Mouse (Mus musculus) urinary bladder, postnatal 25 days (tissue): ENCODE measurements around the gene Ackr3.

ENCODE experiments used
- DNase-seq: peaks from one replicate; pipeline ENCODE4 v3.0.0; 2022; ENCODE audit warnings: low spot score

Ackr3 gene

DNA sequence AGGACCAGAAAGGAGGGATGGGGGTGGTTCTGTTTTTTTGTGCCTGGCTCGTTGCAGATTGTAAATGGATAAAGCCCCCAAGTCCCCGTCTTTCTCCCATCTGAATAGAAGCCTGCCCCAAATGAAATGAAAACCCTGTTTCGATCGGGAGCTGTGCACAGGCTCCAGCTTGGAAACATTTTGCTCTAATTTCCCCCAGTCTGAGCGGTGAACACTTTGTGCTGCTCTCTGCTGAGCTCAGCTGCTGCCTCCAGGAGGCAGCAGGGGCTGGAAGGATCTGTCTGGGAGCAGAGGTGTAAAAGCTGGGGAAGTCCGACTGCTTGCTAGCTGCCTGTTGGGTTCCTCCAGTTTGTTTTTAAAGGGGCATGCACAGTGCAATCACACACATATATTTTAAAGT is 1.4 kb downstream of the Ackr3 start:
- DNase-seq, result peak; percentile 41

DNA sequence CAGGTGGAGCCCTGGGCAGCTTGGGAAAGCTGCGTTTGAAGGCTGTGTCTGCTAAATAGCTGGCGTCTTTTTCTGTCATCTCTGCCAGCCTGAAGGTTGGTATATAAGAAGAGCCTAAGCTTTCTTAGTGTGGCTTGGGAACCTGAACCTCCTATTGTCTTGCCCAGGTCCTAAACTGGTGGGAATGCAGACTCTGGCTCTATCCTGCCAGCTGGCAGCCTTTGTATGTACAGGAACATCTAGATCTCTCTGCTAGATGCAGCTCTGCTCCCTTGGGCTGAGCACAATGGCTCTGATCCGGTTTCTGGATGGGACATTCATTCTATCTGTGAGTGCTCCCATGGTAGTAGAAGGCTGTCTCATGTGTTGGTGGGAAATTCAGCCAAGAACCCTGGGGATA is 2.9 kb downstream of the Ackr3 start:
- DNase-seq, result no peak

DNA sequence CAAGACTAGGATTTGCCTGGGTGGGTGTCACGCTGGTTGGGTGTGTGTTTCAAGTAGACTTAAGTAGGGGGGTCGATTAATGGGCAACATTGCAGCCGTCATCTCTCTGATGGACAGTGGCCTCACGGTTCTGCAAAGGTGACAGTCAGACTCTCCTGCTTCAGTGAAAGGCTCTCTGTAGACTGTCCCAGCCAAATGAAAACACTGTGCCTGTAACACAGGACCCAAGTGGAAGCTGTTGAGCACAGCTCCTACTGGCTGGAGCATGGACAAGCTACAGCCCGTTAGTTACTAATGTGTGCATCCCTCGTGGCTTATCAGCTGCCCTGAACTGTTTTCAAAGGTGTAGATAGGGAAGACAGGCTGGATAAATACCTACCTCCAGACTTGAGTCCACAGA is 3.5 kb downstream of the Ackr3 start:
- no peak for DNase-seq

DNA sequence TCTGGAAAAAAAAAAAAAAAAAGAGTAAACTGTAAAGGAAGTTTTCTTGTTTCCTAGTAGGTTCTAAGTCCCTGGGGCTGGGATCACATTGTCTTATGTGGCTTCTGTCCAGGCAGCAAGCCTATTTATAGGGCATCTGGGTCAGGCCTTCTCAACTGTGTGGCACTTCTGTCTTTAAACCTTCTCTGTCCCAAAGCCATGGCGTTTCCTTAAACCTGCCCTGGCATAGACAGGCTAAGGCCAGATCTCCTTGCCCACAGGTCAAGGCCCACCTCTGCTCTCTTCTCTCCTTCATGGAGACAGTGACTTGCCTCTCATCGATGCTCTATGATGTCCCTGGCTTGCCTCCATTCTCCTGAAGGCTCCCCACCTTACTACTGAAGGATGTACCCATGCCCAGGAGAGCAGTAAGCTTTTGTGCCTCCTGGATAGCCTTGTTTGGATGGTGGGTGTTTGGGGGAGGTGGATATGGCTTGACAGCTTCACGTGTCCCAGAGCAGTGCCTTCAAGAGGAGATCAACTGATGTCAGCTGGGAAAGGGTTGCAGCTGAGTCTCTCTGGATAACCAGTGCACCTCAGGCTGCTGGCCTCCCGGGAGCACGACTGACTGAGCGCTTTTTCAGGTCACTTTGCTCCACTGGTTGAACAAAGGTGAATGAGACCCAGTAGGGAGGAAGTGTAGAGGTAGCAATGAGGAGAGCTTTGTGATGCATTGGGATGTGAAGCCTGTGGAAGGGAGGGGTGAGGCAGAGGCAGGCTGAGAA is 4.1 kb downstream of the Ackr3 start:
- no peak for DNase-seq

DNA sequence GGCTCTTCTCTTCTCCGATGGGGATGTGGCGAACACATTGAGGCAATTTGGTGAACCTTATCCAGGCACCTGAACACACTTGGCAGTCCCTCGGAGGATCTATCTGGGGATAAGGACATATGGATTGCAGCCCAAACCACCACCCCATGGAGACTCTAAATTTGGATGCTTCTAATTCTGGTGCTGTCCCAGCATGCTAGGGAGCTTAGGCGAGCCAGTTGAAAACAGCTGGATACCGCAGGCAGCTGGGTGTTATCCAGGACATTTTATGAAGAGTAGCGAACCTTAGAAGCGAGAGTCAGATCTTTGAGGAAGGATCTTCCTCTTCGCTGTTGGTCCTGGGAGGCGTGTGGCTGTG is 4.7 kb downstream of the Ackr3 start:
- no peak for DNase-seq

DNA sequence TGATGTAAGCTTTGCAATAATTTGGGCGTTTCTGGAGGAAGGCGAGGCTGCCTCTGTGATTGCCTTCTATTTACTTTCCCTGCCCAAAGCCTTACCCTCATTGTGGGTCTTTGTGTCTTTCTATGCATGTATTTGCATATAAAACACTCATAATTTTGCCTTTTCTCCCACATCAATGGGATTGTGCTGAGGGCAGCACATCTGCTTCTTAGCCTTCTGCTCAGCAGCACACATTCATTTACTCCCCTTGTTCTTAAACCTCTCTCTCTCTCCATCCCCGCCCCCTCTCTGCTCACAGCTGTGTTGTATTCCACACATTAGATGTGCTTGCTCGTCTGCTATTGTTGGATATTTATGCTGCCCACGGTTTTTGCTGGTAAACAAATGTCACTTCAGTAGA is 5.3 kb downstream of the Ackr3 start:
- DNase-seq, result no peak

DNA sequence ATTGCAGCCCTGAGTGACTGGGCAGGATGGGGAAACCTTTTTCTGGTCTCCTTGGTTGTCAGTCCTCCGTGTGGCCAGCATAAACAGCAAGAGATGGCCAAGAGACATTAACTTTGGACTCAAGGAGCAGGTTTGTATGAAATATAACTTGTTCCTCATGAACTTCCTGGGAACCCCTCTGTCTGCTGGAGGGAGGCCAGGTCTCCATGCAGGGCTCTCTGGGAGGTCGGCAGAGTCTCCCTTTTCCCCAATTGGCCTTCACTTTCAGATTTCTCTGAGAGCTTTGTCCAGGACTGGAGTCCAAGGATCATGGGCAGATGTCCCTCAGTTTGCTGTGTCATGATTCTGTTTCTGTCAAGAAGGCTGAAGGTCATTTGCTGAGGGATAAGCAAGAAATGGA is 6.0 kb downstream of the Ackr3 start:
- DNase-seq, result no peak

DNA sequence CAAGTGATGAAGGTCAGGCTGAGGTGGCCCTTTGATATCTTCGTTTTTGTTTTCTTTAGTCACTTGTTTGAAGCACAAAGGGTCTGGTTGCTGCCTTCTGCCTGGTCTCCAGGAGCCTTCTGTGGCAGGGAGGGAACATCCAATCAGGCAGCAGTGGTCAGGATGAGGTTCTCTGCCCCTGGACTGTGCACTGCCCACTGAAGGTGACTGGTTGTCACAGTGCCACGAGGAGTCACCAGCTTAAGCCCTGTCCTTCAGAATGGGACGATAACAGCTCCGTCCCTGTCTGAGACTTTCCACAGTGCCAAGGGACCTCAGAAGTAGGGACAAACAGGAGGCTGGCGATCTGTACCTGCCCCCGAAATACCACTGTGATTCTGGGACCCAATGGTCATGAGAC is 6.6 kb downstream of the Ackr3 start:
- no peak for DNase-seq

DNA sequence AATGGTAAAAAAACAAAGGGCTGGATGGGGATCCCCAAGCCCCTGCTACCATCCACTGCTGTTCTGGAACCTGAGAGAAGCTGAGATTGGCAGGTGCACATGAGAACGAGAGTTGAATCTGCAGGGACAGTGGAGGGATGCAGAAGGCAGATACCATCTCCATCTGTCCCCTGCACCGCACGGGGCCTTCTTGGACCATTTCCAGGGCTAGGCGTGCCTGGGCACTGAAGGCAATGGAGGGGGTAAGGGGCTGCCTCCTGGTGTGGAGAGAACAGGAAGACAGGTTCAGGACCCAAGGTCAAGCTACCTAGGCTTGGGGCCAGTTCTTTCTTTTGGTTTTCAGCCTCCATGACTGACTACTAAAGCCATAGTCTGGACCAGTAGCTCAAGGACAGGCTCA is 7.0 kb downstream of the Ackr3 start:
- DNase-seq, result no peak

DNA sequence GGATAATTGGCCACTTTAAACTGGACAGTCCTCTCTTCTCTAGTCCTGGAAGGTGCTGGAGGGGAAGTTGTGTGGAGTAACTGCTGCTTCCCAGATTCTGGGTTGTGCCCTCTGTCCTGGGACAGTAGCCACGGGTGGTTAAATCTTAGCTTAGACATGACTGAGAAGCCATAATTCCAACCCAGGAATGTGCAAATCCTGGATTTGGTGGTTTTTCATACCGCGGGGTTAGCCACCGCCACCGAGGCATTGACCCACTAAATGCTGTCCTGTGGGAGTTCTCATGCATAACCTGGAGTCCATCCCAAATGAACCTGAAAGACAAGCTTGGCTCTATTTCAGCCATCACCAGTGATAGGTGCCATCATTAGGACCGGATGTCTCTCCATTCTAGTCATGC is 8.6 kb downstream of the Ackr3 start:
- DNase-seq, result no peak

DNA sequence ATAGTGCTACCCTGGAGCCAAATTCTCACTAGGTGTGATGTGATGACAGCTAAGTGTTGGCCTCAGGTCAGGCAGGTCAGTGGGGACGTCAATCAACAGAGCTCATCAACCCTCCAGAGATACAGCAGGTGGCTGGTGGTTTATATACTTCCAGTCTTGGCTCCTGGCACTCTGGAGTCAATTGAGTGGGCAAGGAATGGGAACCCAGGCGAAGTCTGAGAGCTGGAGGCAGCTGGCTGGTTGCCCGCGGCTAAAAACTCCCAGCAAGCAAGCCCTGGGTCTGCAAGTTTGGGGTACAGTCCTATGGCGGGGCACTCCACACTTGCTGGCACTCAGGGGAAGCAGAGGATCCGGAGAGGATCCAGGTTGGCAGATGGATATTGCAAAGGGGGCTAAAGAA is 9.1 kb downstream of the Ackr3 start:
- no peak for DNase-seq

DNA sequence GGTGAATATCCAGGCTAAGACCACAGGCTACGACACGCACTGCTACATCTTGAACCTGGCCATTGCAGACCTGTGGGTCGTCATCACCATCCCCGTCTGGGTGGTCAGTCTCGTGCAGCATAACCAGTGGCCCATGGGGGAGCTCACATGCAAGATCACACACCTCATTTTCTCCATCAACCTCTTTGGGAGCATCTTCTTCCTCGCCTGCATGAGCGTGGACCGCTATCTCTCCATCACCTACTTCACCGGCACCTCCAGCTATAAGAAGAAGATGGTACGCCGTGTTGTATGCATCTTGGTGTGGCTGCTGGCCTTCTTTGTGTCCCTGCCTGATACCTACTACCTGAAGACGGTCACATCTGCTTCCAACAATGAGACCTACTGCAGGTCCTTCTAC is 10.2 kb downstream of the Ackr3 start:
- DNase-seq, result no peak

DNA sequence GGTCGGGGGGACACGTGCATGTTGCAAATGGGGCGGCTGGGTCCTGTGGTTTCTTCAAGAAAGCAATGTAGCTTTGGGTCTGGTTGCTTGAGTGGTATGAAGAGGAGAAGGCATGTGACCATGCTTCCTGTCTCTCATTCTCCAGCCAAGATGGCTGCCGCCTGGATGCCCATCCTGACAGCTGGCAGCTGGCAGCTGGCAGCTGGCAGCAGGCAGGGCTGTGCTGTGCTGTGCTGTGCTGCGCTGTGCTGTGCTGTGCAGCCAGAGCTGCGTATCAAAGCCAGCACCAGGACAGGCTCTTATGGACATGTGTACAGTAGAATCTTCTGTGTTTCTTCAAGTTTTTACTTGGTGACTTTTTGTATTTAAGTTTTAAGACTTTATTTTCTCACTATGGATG is 11.1 kb downstream of the Ackr3 start:
- DNase-seq, result no peak

DNA sequence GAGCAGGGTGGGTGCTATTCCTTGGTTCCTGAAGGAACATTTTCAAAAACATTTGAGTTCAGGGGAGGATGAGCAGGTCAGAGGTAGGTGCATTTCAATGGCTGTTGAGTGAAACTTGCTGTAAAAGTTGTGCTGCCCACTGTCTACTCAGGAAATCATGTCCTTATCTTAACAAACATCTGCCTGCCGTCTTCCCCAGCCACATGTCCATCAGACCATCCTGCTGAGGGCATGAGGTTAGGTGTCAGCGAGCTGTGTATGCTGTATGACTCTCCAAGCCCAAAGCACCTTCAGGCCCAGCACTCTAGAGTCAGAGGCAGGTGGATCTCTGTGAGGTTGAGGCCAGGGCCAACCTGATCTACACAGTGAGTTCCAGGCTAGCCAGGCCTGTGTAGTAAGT is 12.1 kb downstream of the Ackr3 start:
- no peak for DNase-seq

DNA sequence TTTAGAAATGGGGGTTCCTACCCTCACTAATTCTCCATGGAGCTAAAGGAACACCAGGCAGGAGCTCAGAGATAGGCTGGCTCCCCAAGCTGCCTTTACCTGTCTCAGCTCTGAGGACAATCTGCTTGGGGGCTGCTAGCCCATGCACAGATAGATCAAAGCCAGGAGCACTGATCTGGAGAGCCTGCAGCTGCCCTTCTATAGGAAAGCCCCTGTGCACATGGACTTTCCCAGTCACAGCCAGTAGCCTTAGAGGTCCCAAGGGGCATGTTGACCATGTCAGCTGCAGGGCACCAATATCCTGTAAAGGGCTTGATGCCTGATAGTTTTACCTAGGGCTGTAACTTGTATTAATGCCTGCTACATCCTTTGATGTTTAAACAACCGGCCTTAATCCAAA is 12.6 kb downstream of the Ackr3 start:
- DNase-seq, result no peak

DNA sequence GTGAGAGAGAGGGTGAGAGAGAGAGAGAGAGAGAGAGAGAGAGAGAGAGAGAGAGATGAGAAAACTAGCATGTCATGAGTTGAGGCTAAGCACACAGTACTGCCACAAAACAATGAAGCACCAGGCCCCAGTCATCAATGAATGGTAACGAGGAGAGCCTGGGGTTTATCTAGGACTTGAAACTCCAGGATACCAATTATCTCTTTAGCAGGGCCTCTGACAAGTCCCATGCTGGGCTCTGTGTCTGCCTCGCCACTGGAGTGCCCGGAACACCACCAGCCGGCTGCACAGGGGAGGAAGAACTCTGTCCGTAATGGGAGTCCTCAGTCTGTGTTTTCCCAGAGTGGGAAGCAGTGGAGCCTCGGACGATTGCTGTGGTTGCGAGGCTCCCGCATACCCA is 16.5 kb downstream of the Ackr3 start:
- no peak for DNase-seq

DNA sequence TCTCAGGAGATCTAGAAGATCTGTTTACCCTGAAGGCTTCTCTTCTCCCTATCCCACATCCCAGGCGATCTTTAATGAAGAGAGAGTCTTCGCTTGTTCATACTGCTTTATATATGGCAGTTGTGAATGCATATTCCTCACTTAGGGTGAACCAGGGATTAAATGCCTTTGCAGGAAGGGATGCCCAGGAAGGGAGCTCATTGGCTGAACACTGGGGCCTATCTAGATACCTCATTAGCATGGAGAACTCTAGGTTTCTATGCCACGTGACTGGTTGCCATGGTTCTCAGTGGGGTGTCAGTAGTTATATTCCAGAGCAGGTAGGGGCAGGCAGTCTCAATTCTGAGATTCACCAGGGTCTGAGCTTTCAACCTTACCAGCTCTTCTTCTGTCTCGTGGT is 17.1 kb downstream of the Ackr3 start:
- no peak for DNase-seq

DNA sequence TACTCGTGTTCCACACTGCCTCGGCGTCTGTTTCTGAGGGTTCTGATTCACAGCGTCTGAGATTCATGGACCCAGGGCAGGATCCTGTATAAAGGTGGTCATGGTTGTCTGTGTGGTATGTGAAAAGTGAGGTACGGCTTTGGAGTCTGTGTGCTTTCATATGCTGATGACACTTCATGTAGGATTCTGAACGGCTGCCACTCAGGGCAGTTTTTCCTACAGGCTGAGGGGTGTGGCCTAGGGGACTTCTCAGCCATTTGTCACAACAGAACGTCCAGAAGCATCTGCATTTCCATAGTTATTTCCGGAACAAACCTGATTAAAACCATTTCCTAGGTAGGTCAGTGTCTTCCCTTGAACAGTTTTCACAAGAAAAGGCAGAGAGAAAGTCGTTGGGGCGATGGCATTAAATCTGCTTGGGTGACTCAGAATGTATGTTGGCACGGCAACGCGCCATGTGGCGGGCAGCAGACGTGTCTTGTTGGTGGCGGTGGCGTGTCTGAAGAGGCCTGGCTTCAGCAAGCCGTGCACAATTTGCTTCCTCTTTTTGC is 18.1 kb downstream of the Ackr3 start:
- DNase-seq, result no peak

DNA sequence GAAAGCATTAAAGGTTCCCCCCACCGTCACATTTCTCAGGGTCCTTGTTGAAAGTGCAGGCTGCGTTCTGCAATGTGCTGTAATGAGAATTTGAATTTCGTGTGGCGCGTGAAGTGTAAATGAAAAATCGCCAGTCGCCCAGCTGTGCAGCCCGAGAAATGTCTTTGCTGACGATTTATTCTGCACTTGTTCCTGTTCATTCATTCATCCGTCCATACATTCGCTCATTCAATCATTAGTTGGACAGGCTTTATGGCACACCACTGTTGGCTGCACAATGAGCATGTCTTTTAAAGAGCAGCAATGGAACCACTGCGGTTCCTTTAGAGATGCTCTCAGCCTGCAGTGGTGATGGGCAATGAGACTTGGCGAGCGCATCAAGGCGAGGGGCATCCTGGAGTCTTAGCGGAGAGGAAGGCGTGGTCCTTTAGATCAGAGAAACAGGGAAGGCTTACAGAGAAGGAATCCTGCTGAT is 18.7 kb downstream of the Ackr3 start:
- no peak for DNase-seq

DNA sequence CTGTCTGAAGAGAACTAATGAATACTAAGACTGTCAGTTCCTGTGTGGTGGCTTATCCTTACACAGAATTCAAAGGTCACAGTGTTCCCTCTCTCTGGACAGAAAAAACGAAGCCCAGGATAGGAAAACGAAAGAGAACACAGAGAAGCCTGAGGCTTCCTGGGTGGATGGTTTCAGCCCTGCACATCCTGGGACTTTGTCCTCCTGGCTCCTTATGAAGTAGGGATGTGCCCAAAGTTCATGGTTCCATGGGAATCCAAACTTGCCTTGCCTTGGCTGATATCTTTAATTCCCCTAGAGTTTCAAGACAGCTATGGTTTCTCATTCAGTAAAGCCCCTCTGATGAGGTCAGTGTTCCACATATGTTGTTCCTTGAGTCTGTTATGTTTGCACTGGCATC is 19.2 kb downstream of the Ackr3 start:
- DNase-seq, result no peak

DNA sequence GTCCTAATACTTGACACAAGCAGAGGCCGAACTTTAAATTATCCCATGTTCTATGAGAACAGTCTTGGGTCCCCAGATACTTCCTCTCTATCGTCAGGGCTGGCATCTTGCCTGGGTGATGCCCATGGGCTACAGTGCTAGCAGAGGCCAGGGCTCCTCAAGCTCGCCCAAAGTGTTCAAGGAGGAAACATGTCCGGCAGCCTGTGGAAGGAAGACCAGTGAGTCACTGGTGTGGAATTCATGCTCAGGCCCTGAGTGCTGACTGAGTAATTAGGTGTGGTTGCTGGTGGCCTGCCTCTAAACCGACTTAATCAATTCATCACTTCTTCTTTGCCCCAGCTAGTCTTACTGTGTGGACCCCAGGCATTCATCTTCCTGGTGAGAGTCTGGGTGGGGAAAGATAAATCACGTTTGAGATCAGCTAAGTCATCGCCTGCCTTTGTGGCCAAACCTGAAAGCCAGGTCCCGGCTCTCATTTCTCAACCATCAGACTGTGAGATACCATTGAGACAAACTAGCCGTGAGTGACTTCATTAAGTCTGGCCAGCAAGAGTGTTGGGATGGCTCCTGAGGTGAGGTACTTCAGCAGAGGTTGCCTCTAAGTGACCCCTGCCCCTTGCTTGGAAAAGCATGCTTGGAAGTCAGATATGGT is 21.9 kb downstream of the Ackr3 start:
- peak; percentile 56 for DNase-seq

DNA sequence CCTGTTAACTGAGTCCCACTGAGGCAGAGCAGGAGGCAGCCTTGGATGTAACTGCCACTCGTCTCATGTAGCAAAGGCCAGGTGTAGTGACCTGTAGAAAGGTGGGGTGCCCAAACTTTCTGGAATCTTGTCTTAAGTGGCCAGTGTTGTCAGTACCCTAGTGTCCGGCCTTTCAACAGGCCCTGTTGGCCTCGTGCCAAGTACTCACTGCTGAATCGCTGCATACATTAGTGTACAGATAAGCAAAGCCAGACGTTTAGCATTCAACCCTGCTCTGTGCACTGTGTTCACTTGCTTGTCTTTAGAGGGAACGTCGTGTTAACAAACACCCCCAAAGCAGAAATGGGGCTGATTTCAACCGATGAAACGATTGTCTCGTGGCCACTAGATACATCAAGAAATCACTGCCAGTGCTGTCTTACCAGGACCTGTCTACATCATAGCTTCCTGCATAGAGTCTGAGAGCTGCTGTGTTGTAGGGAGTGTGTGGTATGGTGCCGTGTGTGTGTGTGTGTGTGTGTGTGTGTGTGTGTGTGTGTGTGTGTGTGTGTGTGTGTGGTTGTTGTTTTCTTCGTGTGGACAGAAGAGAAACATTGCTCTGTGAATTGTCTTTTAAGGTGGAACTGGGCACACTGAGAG is 24.0 kb downstream of the Ackr3 start:
- DNase-seq, result peak; percentile 46

DNA sequence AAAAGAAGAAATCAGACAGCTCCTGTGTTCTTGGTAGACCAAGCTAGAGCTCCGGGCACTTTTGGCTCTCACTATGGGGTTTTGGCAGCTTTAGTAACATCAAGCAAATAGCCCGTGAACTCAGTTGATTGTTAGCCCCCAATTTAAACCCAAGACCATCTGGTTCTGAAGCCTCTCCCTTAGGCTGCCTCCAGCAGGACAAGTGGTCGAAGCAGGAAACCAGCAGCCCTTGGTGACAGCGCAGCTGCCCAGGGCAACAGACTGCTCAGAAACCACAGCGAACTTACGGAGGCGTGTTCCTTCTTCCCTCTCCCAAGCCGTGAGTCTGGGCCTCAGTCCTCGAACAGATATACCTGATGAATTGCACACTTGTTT is 24.5 kb downstream of the Ackr3 start:
- DNase-seq, result no peak
